Mouse (Mus musculus) kidney, adult 2 months (tissue): Measurements from ENCODE around the gene Kmt5b. TPM values are rescaled to one million over a fixed set of nuclear protein-coding genes. Genes with fewer than 3 reads are reported as not detected.

Source experiments
- DNase-seq: peaks from one replicate; pipeline ENCODE4 v3.0.0; 2021
- H3K27ac ChIP-seq: fragments of 200-500 bp; 2 replicates; pipeline ENCODE4 v1.5.1; 2012; ENCODE audit warnings: low read depth, low read length, control low read depth, inconsistent platforms; ENCODE audit not compliant: insufficient read depth
- H3K27me3 ChIP-seq: fragments of 200-500 bp; replicated peaks from 2 replicates; pipeline ENCODE4 v1.6.1; 2012; ENCODE audit warnings: mild to moderate bottlenecking, moderate library complexity, low read length, inconsistent platforms; ENCODE audit not compliant: control insufficient read depth, insufficient read depth
- H3K36me3 ChIP-seq: fragments of 200-500 bp; 2 replicates; pipeline ENCODE4 v1.6.1; 2012; ENCODE audit warnings: mild to moderate bottlenecking, moderate library complexity, low read length, inconsistent platforms; ENCODE audit not compliant: control insufficient read depth, insufficient read depth
- H3K4me1 ChIP-seq: fragments of 200-500 bp; 2 replicates; pipeline ENCODE4 v1.6.1; 2011; ENCODE audit warnings: low read length; ENCODE audit not compliant: control insufficient read depth, insufficient read depth
- H3K4me3 ChIP-seq: fragments of 200-500 bp; 2 replicates; pipeline ENCODE4 v1.5.1; 2011; ENCODE audit warnings: mild to moderate bottlenecking, low read depth, low read length, control low read depth; ENCODE audit not compliant: insufficient read depth
- CTCF ChIP-seq: fragments of 200-500 bp; conservative IDR thresholded peaks from 2 replicates; pipeline ENCODE4 v1.5.1; 2011; ENCODE audit warnings: low read depth, mild to moderate bottlenecking, control low read depth, low read length, moderate library complexity, mixed read lengths; ENCODE audit not compliant: insufficient read depth, insufficient read length
- POLR2A ChIP-seq: fragments of 200-500 bp; IDR thresholded peaks from one replicate; pipeline ENCODE4 v1.6.1; 2011; ENCODE audit warnings: low read depth, low read length, control low read depth
- WGBS: fragments of 180-500 bp; shearing (Covaris S2); methylation state at CpG from one replicate; pipeline ENCODE4 v1.1.7; 2018; 5-methylcytosine and 5-hydroxymethylcytosine counted together
- polyA plus RNA-seq: library from polyadenylated mRNA; depleted of rRNA; stranded (reverse); fragments of >200 nt; gene quantifications from 2 replicates; pipeline ENCODE4 v1.2.3, GENCODE M21; 2012

The Kmt5b gene
- polyA plus RNA-seq, 1 experiment, result 12.6 TPM

DNA sequence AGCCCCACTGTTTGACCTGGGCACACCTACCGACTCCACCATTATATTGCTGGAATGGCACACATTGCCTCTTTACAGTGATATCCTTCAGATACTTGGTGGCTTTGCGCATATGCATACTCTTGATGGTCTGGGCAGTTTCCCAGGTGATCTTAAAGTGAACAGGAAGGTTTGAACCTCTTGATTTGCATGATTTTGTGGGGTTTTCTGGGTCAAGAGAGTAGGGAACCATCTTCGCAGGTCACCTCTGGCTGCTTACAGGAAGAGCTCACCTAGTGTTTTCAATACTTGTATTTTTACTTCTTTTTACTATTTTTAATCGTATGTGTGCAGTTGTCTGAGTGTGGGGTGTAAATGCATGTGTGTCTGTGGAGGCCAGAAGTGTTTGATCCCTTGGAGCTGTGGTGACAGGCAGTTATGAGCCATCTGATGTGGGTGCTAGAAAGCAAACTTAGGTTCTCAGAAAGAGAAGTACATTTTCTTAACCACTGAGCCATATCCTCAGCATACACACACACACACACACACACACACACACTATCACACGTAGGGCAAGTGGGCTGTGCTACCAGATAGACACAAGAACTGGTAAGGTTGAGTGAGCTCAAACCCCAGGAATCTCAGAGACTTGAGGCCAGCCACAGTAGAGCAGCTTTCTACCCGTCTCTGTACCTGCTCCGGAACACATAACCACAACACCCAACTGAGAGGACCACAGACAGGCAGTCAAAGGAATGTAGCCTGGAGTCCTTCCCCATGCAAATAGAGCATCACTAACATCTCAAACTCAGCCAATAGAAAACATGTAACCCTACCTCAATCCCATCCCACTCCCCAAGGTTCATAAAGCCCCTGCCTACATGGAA, 36.2 kb upstream of the Kmt5b start:
- Histone ChIP-seq H3K27me3 (peaks cover 2% of the 10 kb centered on the region; the same call in 1 of the 2 replicates), H3K4me3 (no peak overlapping the region), H3K36me3 (no peaks in the 10 kb centered on the region), H3K4me1 (no peaks in the 10 kb centered on the region), H3K27ac (no peak overlapping the region)
- TF ChIP-seq CTCF (no peak), POLR2A (no peak)
- 80% methylated on average over 7 of the region's 7 CpGs for WGBS
- no peak for DNase-seq

DNA sequence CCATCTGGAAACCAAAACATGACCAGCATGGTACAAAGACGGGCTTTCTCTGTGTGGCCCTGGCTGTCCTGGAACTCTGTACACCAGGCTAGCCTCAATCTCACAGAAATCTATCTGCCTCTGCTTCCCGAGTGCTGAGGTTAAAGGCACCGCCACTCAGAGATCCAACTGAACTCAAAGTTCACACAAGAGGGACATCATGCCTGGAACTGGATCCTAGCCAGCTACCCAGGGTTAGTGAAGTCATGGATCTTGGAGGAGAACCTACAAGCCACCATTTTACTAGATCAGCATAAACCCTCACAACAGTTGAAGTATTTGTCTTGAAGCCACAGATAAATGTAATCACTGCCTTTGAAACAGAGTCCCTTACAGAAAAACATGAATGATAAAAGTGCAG, 31.2 kb upstream of the Kmt5b start:
- TF ChIP-seq POLR2A (no peak), CTCF (no peak)
- H3K27ac ChIP-seq, result no peak overlapping the region
- H3K27me3 ChIP-seq, result no peaks in the 10 kb centered on the region
- no peak overlapping the region for H3K4me3 ChIP-seq
- H3K4me1 ChIP-seq, result no peaks in the 10 kb centered on the region
- WGBS, result 68% methylated on average over 3 of the region's 3 CpGs
- peak; percentile 55 for DNase-seq
- no peaks in the 10 kb centered on the region for H3K36me3 ChIP-seq

DNA sequence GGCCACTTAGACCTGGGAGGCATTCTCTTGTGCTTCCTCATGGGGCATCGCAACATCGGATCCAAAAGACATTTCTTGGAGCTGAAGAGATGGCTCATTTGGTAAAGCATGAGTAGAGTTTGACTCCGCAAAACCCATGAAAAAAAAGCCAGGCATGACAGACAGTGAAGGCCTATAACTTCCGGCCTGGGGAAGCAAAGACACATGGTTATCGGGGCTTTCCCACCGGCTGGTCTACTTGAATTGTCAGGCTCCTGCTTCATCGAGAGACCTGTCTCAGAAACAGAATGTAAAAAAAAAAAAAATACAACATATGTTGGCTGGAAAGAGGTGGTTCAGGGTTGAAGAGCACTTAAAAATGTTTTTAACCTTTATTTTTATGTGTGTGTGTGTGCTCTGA, 27.6 kb upstream of the Kmt5b start:
- Histone ChIP-seq H3K27me3 (no peaks in the 10 kb centered on the region), H3K36me3 (no peaks in the 10 kb centered on the region), H3K27ac (no peak overlapping the region), H3K4me1 (no peaks in the 10 kb centered on the region), H3K4me3 (no peak overlapping the region)
- TF ChIP-seq POLR2A, result no peak
- no peak for TF ChIP-seq CTCF
- no peak for DNase-seq
- 94% methylated on average over 7 of the region's 7 CpGs for WGBS

GRCm38 (mm10) chr19:3742716-3743115, 24.5 kb upstream of the Kmt5b start:
- 53% methylated on average over 4 of the region's 4 CpGs for WGBS

DNA sequence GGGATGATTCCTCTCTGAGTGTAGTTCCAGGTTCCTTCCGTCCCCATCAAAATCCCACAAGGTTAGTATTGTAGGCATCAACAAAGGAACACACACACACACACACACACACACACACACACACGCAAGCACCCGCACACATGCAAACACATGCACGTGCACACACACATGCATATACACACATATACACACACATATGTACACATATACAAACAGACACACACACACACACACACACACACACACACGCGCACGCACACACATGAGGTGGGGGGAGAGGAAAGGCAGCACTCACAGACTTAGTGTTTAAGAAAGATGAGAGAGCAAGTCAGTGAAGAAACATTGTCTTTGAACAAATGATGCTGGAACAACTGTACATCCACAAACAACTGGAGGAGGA, 23.9 kb upstream of the Kmt5b start:
- Histone ChIP-seq H3K36me3 (no peaks in the 10 kb centered on the region), H3K4me3 (no peak overlapping the region), H3K27ac (no peak overlapping the region), H3K4me1 (no peaks in the 10 kb centered on the region), H3K27me3 (no peaks in the 10 kb centered on the region)
- DNase-seq, result no peak
- TF ChIP-seq POLR2A, result no peak
- no peak for TF ChIP-seq CTCF
- 84% methylated on average over 7 of the region's 7 CpGs for WGBS

More at GRCm38 (mm10) chr19:3742716-3743115, 24.5 kb upstream of the Kmt5b start:
- Histone ChIP-seq H3K27ac (no peak overlapping the region), H3K36me3 (no peaks in the 10 kb centered on the region), H3K4me1 (no peaks in the 10 kb centered on the region), H3K27me3 (no peaks in the 10 kb centered on the region), H3K4me3 (no peak overlapping the region)
- DNase-seq, result no peak
- TF ChIP-seq CTCF (no peak), POLR2A (no peak)

DNA sequence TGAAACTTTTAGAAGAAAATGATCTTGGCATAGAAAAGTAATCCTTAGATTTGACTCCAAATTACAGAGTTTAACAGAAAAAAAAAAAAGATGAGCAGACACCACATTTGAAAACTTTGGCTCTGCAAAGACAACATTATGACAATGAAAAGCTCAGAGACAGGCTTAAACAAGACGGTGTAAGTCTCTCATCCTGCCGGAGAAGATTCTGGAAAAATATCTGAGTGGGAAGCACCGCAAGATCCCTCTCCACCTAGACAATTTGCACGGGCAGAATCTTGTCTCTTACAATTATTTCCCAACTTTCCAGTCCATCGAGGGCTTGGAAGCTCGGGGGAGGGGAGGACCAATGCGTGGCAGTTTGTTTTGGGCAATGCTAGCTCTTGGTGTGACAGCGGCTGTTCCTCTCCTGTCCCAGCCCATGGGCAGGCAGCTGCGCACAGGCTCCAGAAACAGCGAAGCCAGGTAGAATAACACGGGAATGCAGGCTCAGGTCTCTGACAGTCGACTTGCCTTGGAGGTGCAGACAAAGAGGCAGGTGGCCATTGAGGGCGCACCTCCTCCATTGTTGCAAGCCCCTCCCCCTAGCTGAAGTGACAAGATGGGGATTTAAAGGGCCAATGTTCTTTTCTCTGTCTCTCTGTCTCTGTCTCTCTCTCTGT, 23.2 kb upstream of the Kmt5b start:
- Histone ChIP-seq H3K27me3 (no peaks in the 10 kb centered on the region), H3K4me1 (no peaks in the 10 kb centered on the region), H3K4me3 (peak overlapping the region; percentile 71), H3K27ac (0 out of 2 replicates have a peak overlapping the region, but pooled peaks have one; percentile 45), H3K36me3 (no peaks in the 10 kb centered on the region)
- no peak for TF ChIP-seq POLR2A
- TF ChIP-seq CTCF, result 0 out of 2 replicates have a peak, but pooled peaks have one; percentile 2
- 3% methylated on average over 13 of the region's 13 CpGs for WGBS
- peak; percentile 78 for DNase-seq

GRCm38 (mm10) chr19:3752621-3753239, 14.5 kb upstream of the Kmt5b start:
- H3K27ac ChIP-seq, result no peak overlapping the region
- no peak overlapping the region for H3K4me3 ChIP-seq
- TF ChIP-seq CTCF, result no peak
- no peak for TF ChIP-seq POLR2A
- H3K36me3 ChIP-seq, result no peaks in the 10 kb centered on the region
- no peaks in the 10 kb centered on the region for H3K27me3 ChIP-seq
- no peak for DNase-seq
- WGBS, result 39% methylated on average over 8 of the region's 8 CpGs
- H3K4me1 ChIP-seq, result no peaks in the 10 kb centered on the region
